Mouse (Mus musculus) midbrain, postnatal 0 days (tissue): ENCODE data around the gene Iqsec2. TPM values are rescaled to one million over a fixed set of nuclear protein-coding genes. Genes with fewer than 3 reads are reported as not detected.
A peak's percentile ranks its signal among the peaks of the same experiment; 100 is the strongest.

Experiments
- ATAC-seq: fragments of 200-750 bp; cut with Nextera tagmentation; 2 replicates; pipeline ENCODE4 v1.8.0; 2017; ENCODE audit warnings: moderate number of reproducible peaks, mild to moderate bottlenecking, moderate TSS enrichment, moderate library complexity; ENCODE audit not compliant: low FRiP score
- DNase-seq: peaks from one replicate; pipeline ENCODE4 v3.0.0-alpha.2; 2015; ENCODE audit warnings: low spot score
- H3K27ac ChIP-seq: fragments of 300-500 bp; sonication (generic); 2 replicates; pipeline ENCODE4 v1.5.1; 2014; ENCODE audit warnings: low read depth, mild to moderate bottlenecking, low read length, mixed read lengths
- H3K27me3 ChIP-seq: fragments of 300-500 bp; sonication (generic); 2 replicates; pipeline ENCODE4 v1.6.1; 2014; ENCODE audit warnings: low read length, control low read depth, mixed read lengths; ENCODE audit not compliant: insufficient read depth
- H3K36me3 ChIP-seq: fragments of 300-500 bp; sonication (generic); 2 replicates; pipeline ENCODE4 v1.6.1; 2014; ENCODE audit warnings: low read length, control low read depth, mixed read lengths; ENCODE audit not compliant: insufficient read depth
- H3K4me1 ChIP-seq: fragments of 300-500 bp; sonication (generic); 2 replicates; pipeline ENCODE4 v1.6.1; 2014; ENCODE audit warnings: mild to moderate bottlenecking, control low read depth, antibody characterized with exemption, low read length, mixed read lengths; ENCODE audit not compliant: insufficient read depth
- H3K4me2 ChIP-seq: fragments of 300-500 bp; sonication (generic); 2 replicates; pipeline ENCODE4 v1.6.1; 2014; ENCODE audit warnings: low read depth, mild to moderate bottlenecking, low read length, mixed read lengths; ENCODE audit not compliant: poor library complexity, severe bottlenecking
- H3K4me3 ChIP-seq: fragments of 300-500 bp; sonication (generic); 2 replicates; pipeline ENCODE4 v1.5.1; 2014; ENCODE audit warnings: low read depth, mild to moderate bottlenecking, low read length, moderate library complexity
- H3K9ac ChIP-seq: fragments of 300-500 bp; sonication (generic); replicated peaks from 2 replicates; pipeline ENCODE4 v1.6.1; 2014; ENCODE audit warnings: mild to moderate bottlenecking, low read length, moderate library complexity, mixed read lengths; ENCODE audit not compliant: poor library complexity, severe bottlenecking
- H3K9me3 ChIP-seq: fragments of 300-500 bp; sonication (generic); 2 replicates; pipeline ENCODE4 v1.6.1; 2016; ENCODE audit warnings: low read length, control low read depth
- CTCF ChIP-seq: IDR thresholded peaks from 2 replicates; pipeline ENCODE4 v1.5.1; 2016; ENCODE audit warnings: antibody characterized with exemption, mild to moderate bottlenecking
- WGBS: fragments of 180-500 bp; shearing (Covaris S2); extraction: QIAGEN DNeasy Blood & Tissue Kit; methylation state at CpG from one replicate; pipeline ENCODE4 v1.1.7; 2014; 5-methylcytosine and 5-hydroxymethylcytosine counted together
- polyA plus RNA-seq: library from polyadenylated mRNA; unstranded; fragments of >200 nt; fragmentation: Nextera tagmentation; extraction: Ambion mirVana; gene quantifications from 2 replicates; pipeline ENCODE4 v1.2.1, GENCODE M21; 2015
- total RNA-seq: library from RNA; depleted of rRNA; stranded (reverse); fragments of >200 nt; gene quantifications from 2 replicates; pipeline ENCODE4 v1.2.3, GENCODE M21; 2014

Gene Iqsec2
- total and polyA plus RNA-seq, 2 experiments from 2014 or later: 7.7 to 23.2 TPM

- Histone ChIP-seq H3K36me3 (no peaks in the 10 kb centered on the region), H3K4me1 (no peaks in the 10 kb centered on the region), H3K27ac (no peak overlapping the region), H3K4me2 (no peak overlapping the region), H3K9me3 (no peaks in the 10 kb centered on the region), H3K9ac (no peak overlapping the region), H3K27me3 (peaks cover 21% of the 10 kb centered on the region; the same call in 1 of the 2 replicates), H3K4me3 (no peak overlapping the region)
- ATAC-seq: no peak
- DNase-seq: peak; percentile 9
- no peak for TF ChIP-seq CTCF
- WGBS: 49% methylated on average over 3 of the region's 3 CpGs
These were observed 28.4 kb downstream of the Iqsec2 start for GRCm38 (mm10) chrX:152172487-152172935.

GRCm38 (mm10) chrX:152175284-152175683, 31.2 kb downstream of the Iqsec2 start:
- WGBS: 23% methylated on average over 3 of the region's 3 CpGs
- Histone ChIP-seq H3K4me2 (no peak overlapping the region), H3K27me3 (peaks cover 21% of the 10 kb centered on the region; the same call in 1 of the 2 replicates), H3K9ac (no peak overlapping the region), H3K27ac (no peak overlapping the region), H3K4me3 (no peak overlapping the region), H3K9me3 (no peaks in the 10 kb centered on the region), H3K36me3 (no peaks in the 10 kb centered on the region), H3K4me1 (no peaks in the 10 kb centered on the region)
- ATAC-seq: 0 out of 2 replicates have a peak, but pooled peaks have one; percentile 62
- DNase-seq: peak; percentile 62
- peak; percentile 76 for TF ChIP-seq CTCF

- Histone ChIP-seq H3K36me3 (no peaks in the 10 kb centered on the region), H3K4me2 (no peak overlapping the region), H3K4me1 (no peaks in the 10 kb centered on the region), H3K4me3 (no peak overlapping the region), H3K9ac (no peak overlapping the region), H3K27me3 (peaks cover 21% of the 10 kb centered on the region; the same call in 1 of the 2 replicates), H3K9me3 (no peaks in the 10 kb centered on the region), H3K27ac (no peak overlapping the region)
- 87% methylated on average over 2 of the region's 2 CpGs for WGBS
- TF ChIP-seq CTCF: no peak
- DNase-seq (no peak), ATAC-seq (no peak)
These were observed 33.8 kb downstream of the Iqsec2 start for GRCm38 (mm10) chrX:152177897-152178296.

- Histone ChIP-seq H3K4me3 (no peak overlapping the region), H3K9me3 (no peaks in the 10 kb centered on the region), H3K4me1 (no peaks in the 10 kb centered on the region), H3K36me3 (no peaks in the 10 kb centered on the region), H3K27ac (no peak overlapping the region), H3K9ac (no peak overlapping the region), H3K27me3 (peaks cover 21% of the 10 kb centered on the region; the same call in 1 of the 2 replicates), H3K4me2 (no peak overlapping the region)
- 48% methylated on average over 7 of the region's 8 CpGs for WGBS
- no peak for TF ChIP-seq CTCF
- peak; percentile 21 for DNase-seq
- ATAC-seq: no peak
These were observed 34.9 kb downstream of the Iqsec2 start for GRCm38 (mm10) chrX:152178843-152179545.

GRCm38 (mm10) chrX:152179670-152180656, 35.9 kb downstream of the Iqsec2 start:
- 58% methylated on average over 7 of the region's 7 CpGs for WGBS
- Histone ChIP-seq H3K36me3 (no peaks in the 10 kb centered on the region), H3K9me3 (no peaks in the 10 kb centered on the region), H3K27ac (no peak overlapping the region), H3K4me1 (no peaks in the 10 kb centered on the region), H3K27me3 (peaks cover 18% of the 10 kb centered on the region; the same call in 1 of the 2 replicates), H3K9ac (no peak overlapping the region), H3K4me2 (no peak overlapping the region), H3K4me3 (no peak overlapping the region)
- DNase-seq: no peak
- 0 out of 2 replicates have a peak, but pooled peaks have one; percentile 2 for TF ChIP-seq CTCF
- ATAC-seq: no peak
